Mouse (Mus musculus) hematopoietic stem cell, adult 5-6 weeks (primary cell): ENCODE results near the gene Nhej1. TPM values are rescaled to one million over a fixed set of nuclear protein-coding genes. Genes with fewer than 3 reads are reported as not detected.
A peak's percentile ranks its signal among the peaks of the same experiment; 100 is the strongest.

Experiments used
- ATAC-seq, 2 experiments: fragments of 125-278 bp in 1 of 2; replicated peaks in 1 of 2; 2 replicates each; pipeline ENCODE4 v1.8.0; 2016 to 2017; ENCODE audit warnings: inconsistent platforms in 2 of 2, mild to moderate bottlenecking in 2 of 2, moderate number of reproducible peaks in 2 of 2, low read depth in 1 of 2, moderate TSS enrichment in 1 of 2; ENCODE audit not compliant: low FRiP score in 2 of 2, poor library complexity in 2 of 2, severe bottlenecking in 2 of 2, insufficient read depth in 1 of 2, low TSS enrichment in 1 of 2
- total RNA-seq: library from RNA; stranded (forward); fragments of 172-1452, 232-1000 nt; gene quantifications from 2 replicates; pipeline ENCODE4 v1.2.3, GENCODE M21; 2017

Nhej1 gene
- total RNA-seq, result 6.5 and 11.6 TPM in 2 replicates

DNA sequence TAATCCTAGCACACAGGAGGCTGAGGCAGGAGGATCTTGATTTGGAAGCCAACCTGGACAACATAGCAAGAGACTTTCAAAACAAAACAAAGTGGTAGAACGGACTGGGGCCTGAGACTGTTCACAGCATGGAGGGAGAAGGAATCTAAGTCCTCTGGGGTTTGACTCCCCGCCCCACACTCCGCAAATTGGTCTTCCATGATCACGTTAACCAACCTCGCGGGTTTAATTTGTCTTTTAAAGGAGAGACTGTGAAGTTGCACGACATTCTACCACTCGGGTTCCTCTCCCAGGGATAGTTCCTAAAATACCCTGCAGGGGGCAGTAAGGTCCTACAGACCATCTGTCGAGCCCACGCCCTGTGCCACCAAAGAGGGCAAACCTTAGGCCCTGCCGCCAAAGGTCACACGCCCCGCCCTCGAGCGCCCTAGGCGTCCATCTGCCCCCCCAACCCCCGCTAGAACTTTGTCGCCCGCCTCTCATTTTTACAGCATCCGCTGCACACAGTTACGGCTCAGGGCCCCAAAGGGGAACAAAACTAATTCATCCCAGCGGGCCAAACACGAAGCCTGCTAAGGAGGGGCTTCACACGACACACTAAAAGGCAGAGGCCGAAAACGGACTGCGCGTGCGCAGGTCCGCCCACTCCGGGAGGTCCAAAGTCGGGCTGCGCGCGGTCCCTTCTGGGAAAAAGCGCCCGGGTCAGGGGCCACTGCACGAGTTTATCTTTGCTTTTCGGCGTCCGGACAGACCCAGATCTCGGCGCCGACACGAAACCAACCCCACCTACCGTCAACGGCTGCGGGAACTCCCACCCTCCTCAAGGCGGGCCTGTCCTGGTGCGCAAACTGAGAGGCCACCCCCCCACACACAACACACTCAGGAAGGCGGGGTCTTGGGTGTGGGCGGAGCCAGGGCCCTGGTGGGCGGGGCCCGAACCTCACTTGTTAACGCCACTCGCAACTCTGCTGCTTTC, at the start of gene Nhej1:
Nhej1 (minus strand) TSS at position 855 of the 976 bp plus-strand sequence.
- peak; percentile 92 for ATAC-seq

DNA sequence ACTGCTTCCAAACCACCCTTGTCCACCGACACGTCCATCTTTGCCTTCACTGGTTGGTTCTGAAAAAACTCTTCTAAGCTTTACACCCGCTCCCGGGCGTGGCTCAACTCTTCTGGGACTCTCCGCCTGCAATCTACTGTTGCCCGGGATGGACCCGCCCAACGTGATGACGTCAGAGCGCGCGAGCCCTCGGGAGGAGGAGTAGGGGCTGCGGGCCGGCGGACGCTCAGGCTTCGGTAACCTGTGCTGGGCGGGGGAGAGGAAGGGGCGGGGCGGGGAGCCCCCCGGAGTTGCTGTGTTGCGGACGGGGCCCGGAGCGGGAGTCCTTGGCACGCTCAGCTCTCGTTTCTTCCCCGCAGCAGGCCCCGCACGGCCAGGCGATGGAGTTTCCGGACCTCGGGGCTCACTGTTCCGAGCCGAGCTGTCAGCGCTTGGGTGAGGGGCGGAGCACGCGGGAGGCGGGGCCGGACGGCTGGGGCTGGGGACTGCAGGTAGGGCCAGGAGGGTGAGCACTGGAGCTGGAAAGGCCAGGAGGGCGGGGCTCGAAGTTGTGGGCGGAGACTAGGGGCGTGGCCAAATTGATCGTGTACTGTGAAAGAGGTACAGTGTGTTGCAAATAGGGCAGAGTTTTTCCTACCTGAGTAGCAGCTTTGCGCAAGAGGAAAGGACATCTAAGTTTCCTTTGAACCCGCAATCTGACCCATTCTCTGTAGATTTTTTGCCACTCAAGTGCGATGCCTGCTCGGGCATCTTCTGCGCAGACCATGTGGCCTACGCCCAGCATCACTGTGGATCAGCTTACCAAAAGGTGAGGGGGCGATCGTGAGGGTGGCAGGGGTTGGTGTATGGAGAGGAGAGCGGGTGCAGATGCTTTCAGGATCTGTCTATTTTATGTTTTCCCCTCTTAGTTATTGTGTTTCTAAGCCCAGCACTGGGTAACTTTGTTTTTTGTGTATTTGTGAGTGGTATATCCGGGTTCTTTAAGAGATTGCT, 43.8 kb upstream of the Nhej1 start, which contains the start of gene Zfand2b:
Zfand2b (plus strand) TSS at position 175 of the 993 bp plus-strand sequence.
- ATAC-seq, result peak; percentile 92 to 93

DNA sequence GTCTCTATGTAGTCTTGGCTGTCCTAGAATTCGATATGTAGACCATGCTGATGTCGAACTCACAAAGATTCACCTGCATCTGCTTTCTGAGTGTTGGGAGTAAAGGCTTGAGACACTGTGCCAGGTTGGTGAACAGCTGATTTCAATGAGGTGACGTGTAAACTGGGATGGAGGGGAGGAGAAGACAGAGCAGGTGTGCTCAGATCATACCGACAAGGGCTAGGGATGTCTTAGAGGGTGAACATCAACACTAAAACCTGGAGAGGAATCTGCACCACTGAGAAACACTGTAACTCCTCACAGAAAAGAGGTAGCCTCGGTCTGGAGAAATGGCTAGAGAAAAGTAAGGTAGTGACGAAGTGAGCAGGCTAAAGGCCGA, 43.1 kb upstream of the Nhej1 start:
- ATAC-seq, result peak in 1 of 2 experiments; percentile 3; a peak in 1 of 4 replicates

DNA sequence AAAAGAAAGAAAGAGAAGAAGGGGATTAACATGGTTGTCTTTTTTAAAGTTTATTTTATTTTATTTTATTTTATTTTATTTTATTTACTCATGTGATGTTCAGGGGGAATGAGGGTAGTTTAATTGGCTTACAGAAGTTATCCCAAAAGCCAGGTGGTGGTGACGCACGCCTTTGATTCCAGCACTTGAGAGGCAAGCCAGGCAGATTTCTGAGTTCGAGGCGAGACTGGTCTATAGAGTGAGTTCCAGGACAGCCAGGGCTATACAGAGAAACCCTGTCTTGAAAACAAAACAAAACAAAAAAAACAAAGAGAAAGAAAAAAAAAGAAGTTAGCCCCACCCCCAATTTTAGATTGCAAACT, 35.2 kb upstream of the Nhej1 start:
- ATAC-seq, result no peak

- no peak for ATAC-seq
These were observed 34.7 kb upstream of the Nhej1 start for GRCm38 (mm10) chr1:75159540-75160255.

DNA sequence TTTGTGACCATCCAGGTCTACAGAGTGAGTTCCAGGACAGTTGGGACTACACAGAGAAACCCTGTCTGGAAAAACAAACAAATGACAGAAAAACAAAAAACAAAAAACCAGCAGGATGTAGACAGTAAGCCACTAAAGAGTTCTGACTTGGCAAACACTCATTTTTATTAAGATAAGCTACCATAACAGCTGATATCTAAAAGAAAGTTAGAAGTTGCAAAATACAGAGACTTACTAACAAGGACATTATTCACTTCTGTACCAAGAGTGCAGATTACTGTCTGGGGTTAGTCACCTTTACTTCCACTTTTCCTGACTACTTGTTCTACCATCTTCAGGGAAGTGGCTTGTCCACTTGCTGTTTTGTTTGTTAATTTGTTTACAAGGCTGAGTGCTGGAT, 34.0 kb upstream of the Nhej1 start:
- ATAC-seq, result no peak

DNA sequence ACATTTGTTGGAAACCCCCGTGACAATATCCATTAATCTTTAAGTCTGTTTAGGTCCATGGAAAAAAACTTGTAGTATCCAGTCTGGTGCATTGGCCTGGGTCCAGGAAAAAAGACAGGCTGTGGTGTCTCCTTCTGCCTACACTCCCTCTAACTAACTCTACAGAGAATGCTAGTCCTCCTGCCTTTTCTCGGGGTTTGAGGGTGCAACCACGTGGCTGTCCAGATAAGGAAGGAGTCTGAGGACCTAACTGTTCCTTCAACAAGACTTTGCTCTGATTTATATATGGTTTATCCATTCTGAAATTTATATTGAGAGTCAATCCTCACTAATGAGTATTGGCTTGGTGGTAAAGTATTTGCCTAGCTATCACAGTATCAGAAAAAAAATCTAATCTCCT, 30.8 kb upstream of the Nhej1 start:
- no peak for ATAC-seq

GRCm38 (mm10) chr1:75148727-75149126, 23.7 kb upstream of the Nhej1 start:
- no peak for ATAC-seq

DNA sequence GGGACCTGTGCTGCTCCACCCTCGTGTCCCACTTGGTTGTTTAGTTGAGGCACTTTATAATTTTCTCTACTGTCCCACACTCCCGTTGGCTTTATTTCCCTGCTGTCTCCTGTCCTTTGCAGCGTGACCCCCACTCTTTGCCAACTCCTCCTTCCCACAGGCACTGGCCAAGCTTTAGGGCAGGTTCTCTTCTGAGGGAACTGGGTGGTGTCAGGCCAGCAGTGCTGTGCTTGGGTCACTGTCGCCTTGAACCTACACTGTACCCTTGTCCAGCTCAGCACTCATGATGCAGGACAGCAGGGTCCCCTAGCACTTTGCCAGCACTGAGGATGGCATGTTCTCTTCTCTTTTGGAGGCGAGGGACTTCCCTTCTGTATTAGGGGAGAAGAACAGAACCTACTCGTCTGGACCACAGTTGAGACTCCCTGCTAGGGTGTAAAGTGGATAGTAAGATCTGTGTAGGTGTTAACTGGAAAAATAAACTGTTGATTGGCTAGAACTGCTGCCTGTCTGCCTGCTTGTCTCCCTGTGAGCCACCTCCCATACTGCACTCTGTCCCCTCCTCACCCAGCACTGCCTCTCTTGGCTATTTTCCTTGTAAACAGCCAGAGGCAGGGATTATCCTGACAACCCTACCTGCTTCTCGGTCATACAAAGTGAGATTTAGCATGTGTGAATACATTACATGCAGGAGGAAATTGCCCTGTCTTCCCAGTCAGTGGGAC, 22.6 kb upstream of the Nhej1 start:
- ATAC-seq, result no peak

GRCm38 (mm10) chr1:75145589-75145988, 20.6 kb upstream of the Nhej1 start:
- no peak for ATAC-seq

- peak; percentile 63 to 68 for ATAC-seq
These were observed 17.6 kb upstream of the Nhej1 start, which contains the start of the genes Cnppd1 and Retreg2 for GRCm38 (mm10) chr1:75142301-75143261. Gene Cnppd1 (minus strand): TSS chr1:75142711. Gene Retreg2 (plus strand): TSS chr1:75142778.

DNA sequence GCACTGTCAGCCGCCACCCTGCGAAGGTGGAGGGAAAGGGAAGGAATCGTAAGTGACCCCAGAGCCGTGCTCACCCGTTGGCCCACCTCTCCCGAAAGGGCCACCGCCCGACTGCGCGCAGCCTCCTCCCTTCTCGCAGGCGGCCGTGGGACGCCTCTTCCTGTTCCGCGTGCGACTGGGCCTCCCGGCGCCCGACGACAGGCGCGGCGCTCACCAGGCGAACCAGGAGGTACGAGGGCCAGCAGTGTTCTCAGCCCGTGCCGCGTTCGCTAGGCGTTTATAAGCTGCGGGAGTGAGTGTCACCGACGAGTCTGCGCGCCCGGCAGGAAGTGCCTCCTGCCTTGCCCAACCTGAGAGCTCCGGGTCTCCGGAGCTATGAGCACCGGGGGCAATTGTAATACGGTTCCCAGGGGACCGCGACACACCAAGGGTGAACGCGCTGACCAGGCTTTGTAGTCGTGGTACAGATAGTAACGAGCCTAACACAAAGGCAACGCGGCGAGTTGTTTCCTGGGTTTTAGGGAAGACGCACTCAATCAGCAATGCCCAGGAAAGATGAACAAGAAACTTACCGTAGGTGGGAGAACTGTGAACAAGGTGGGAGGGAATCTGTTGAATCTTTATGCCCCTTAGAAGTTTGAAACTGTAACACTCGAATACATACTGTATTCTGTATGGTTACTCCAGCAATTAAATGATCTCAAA, 16.6 kb upstream of the Nhej1 start:
- peak; percentile 66 to 70 for ATAC-seq

- no peak for ATAC-seq
These were observed 15.7 kb upstream of the Nhej1 start for GRCm38 (mm10) chr1:75140601-75141190.

GRCm38 (mm10) chr1:75138448-75138847, 13.4 kb upstream of the Nhej1 start:
- no peak for ATAC-seq

DNA sequence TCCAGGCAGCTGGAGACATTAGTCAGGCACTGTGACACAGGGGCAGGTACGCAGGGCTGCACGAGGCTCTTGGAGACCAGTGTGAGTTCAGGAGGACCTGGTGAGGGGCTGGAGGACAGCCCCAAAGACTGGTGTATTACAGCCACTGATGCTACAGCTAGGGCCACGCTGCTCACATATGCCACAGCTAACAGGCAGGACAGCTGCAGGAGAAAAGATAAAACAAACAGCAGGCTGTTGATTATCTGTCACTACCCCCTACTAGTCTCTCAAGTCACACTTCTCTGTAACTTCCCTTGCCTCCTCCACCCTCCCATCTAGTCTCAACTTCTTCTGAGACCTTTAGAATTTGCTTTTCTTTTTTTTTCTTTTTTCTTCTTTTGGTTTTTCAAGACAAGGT, 11.7 kb upstream of the Nhej1 start:
- no peak for ATAC-seq
